Mouse (Mus musculus) T-helper 2 cell (primary cell): ENCODE measurements at regions not wholly inside any gene's neighbourhood (a gene's known extent, or its start where the extent isn't known, plus 50 kb on each side); places are given as distances from the start of the nearest gene placed in this dataset.
"Not testable (repeated sequence)": the region's sequence is repeated elsewhere in the genome, so short reads cannot be mapped to it uniquely, and the experiment has no call there.

Experiments
- in situ Hi-C: fragments of 300-600 bp; cut with MboI, MseI; formaldehyde crosslinking; loops from one replicate; pipeline ENCODE4 v1.15.1; 2025; ENCODE audit warnings: high pct_unique_total_duplicates

DNA sequence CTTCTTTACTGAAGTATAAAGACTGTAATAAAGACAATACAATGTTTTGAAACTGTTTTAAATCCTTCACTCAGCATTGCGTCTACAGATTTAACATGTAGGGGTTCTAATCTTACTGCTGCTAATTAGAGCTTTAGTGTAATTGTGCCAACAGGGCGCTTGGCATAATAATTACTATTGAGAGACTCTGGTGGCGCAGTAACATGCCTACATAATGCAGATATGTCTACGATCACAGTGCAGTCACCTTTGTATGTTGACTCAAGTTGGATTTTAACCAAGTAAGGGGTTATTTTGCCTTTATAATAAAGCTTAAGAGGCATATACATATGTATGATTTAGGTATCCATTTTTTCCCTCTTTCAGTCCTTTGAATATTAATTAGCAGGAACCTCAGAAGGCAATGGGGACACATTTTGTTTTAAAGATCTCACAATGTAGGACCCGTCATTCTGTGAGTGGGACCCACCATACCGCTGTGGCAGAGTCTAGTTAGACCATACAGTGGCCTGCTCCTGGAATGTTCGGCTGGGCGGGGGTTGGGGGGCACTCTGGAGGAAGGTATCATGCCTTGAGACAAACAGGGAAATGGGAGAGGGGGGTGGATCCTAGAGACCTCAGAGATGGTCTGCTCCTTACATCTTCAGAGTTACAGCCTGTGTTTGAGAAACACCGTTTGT is 521.3 kb upstream of the Sall1 start:
- in situ Hi-C loops: no loop called here

DNA sequence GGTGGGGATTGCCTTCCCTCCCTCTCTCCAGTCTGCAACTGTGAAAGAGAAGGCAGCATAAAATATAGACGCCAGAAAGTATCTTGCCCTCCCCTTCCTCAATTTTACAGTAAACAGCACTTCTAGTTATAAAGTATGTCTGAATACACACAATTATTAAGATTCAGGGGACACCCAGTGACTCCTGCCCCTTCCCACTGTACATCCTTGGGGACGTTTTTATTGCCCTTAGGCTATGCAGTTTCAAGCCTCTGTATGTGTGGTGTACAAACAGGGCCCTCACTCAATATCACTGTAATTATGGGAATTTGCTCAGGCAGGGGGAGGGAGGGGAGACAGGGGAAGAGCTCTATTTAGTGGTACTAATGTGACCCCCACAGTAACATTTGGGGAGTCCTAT is 519.6 kb upstream of the Sall1 start:
- in situ Hi-C loops: no loop called here

DNA sequence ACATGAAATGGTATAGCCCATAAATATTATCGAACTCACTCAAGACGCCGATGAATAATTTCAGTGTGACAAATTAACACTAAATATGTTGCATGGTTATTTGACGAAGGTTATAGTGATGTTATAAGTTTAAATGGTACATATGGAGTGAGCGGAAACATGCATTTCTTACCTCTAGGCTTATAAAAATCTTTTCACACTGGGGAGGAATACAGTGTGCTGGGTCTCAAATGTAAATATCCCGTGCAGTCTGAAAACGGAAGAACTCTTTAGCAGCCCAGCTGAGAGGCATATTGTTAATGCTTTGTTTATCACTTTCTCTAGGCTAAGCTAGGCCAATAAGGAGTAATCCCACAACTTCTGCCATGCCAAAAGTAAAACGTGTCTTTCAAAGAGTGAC is 518.6 kb upstream of the Sall1 start:
- in situ Hi-C loops: no loop called here

DNA sequence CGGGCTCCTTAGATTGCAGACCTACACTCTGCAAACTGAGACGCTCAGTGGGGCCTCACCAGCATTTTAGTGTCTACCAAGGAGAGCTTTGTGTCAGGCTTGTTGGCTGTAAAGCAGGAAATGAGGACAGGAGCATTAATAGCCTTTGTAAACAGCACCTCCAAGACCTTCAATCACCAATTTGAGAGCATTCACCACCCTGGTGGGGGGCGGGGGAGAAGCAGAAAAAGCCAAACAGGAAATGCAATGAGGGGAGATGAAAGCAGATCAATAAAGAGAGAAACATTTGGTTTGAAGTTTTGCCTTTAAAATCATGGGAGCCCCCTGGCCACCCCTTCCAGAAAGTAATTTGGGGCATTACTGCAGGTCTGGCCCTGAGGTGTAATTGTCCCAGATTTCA is 497.3 kb upstream of the Sall1 start:
- in situ Hi-C loops: no loop called here

DNA sequence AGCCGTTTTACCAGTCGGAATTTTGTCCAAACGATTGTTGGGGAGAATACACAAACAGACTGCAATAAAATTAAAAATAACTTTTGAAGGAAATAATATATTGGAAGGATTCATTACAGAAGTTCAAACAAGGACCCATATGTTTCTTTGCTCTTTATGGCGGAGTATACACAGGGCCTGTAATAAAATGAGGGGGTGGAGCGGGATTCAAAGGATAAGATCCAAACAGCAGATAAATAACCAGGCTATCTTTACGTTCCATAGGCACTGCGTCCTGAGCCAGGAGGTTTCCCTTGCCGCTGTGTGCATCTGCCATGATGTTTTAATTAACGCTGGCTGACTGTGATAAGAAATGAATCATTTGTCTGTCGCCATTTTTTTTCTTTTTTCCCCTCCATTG is 490.6 kb upstream of the Sall1 start:
- in situ Hi-C loops: no loop called here

DNA sequence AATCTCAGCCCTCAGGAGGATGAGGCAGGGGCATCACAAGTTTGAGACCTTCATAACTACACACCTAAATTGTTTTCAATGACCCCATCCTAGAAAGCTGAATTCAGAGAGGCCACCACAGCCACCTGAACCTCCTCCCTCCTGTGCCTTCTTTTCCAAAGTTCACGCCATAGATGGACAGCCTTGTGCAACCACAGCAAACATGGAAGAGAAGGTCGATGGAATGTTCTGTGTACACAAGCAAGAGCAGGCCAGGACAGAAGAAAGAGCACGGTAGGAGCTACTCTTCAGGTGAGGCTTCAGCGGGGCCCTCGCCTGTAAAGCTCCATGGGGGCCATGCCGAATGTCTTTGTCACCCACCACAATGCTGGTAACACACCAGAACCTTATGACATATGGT is 481.1 kb upstream of the Sall1 start:
- in situ Hi-C loops: no loop called here

DNA sequence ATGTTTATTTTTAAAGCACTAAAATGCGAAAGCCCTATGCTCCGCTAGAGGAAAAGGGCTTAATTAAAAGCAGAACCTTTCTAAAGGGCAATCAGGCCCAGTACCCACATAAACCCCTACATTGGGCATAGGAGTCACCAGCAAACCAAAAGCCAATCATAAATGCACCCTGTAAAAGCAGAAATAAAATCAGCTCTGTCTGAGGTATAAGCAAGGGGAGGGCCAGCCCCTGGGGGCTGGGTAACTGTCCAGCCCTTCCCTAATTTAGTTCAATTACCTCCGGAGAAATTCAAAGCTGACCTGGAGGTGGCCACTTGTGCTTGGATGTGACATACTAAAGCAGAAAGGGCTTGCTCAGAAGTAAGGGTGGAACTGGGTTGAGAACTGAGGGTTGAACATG is 479.4 kb upstream of the Sall1 start:
- in situ Hi-C loops: no loop called here

DNA sequence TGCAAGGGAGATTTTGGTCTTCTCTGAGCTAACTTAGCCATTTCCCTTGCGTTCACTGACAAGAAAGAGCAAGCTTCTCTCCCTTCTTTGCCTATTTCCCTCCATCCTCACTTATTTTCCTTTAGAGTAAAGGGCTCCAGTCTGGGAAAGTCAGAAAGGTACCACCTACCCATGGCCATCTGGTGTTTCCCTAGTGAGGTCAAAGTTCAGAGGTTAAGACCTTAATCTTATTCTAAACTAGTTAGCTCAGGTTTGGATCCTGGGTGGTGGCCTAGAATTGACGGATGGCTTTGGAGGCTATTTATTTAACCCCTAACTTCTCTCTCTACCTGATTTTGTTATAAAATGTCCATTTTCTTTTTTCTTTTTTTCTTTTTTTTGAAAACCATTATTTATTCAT is 472.6 kb upstream of the Sall1 start:
- in situ Hi-C loops: loop anchor here (10.0 kb wide), 1 partner anchor 532 kb away; no protein-coding TSS in a partner anchor

DNA sequence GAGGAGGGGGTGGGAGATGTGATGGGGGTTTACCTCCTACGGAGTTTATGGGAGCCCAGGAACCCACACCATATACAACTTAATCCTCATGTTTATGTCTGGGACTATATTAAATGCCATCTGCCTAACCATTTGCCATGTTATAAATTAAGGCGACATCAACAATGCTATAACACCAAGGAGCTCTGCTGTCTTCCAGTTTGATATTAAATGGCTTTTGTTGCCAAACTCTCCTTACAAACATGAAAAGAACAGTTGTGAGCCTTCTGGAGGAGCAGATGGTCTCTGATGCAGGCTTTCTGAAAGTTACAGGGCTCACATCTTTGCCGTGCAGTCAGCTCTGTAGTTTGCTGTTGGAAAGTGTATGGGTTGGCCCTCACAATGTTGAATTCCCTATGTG is 470.3 kb upstream of the Sall1 start:
- in situ Hi-C loops: loop anchor here (10.0 kb wide), 1 partner anchor 529 kb away; no protein-coding TSS in a partner anchor

DNA sequence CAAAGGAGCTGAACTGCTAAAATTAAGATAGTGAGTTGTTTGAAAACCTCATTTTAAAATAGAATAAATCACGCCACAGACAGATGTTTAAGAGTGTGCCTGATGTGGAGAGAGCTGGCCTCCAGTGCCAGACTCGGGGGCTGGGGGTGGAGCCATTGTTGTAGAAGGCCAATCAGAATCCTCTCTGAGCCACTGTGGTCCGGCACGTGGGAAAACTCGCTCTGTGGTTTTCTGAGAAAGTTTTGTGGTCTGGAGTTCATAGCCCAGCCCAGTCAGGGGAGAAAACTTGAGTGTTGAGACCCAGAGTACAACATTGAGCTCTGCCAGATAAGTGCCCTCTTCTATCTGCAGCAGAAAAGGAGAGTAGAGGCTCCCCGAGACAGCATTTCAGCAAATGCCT is 463.7 kb upstream of the Sall1 start:
- in situ Hi-C loops: no loop called here

DNA sequence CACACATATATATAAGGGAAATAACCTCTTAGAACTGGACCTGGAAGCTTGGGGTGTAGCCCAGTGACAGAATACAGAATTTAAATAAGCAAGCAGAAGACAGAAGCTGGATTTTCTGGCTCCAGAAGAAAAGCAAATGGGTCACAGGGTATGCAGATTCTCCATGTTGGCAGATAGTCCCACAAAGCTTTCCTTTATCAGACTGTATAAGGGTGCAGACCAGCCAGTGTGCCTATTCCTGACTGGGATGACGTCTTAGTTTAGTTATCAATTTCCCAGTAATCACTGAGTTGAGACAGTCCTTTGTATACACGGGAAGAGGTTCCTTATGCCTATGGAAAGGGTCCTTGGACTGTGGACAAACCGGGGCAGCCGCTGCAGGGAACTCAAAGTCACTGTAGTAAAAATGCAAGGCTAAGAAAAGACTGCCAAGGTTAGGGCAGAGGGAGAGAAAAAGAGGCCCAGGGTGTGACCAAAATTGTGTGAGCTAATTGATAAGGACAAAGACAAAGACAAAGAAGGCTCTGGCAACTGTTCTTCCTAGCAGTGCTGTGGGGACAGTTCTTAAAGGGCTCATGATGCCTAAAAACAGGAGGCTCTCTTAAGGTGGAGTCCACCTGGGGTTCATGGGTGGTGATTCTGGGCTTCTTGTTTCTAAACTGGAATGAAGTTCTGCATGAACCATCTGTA is 459.7 kb upstream of the Sall1 start:
- in situ Hi-C loops: no loop called here

DNA sequence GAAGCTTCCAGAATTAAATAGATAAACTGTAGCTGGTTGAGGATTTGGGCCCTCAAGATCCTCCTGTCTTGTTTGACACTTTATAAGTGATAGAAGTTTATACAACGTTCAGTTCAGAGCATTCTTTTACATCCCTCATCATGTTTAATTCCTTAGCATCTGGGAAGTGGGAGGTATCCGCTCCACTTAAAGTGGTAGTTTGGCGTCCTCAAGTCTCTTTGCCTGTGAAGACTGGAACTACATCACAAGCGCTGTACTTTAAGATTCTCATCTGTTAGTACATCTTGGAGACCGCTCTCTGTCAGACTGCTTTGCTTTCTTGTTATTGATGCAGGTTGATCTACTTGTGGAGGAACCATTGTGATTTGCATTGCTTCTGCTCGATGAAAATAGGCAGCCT is 459.1 kb upstream of the Sall1 start:
- in situ Hi-C loops: no loop called here

DNA sequence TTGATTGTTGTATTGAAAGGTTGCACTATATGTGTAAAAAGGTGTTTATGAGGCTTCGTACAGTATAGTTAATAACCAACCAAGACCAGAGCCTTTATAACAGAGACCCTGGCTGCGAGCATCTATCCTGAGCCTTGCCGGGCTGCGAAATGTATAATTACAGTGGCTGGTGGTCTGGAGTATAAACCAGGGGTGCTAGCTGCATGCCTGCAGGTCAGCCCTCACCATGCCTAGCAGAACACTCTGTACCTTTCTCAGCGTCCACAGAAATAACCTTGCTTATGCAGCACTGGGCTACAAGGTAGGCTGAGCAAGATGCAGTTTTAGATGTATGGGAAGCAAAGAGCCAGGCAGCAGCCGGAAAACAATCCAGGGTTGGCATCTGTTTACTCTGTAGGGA is 457.8 kb upstream of the Sall1 start:
- in situ Hi-C loops: no loop called here

DNA sequence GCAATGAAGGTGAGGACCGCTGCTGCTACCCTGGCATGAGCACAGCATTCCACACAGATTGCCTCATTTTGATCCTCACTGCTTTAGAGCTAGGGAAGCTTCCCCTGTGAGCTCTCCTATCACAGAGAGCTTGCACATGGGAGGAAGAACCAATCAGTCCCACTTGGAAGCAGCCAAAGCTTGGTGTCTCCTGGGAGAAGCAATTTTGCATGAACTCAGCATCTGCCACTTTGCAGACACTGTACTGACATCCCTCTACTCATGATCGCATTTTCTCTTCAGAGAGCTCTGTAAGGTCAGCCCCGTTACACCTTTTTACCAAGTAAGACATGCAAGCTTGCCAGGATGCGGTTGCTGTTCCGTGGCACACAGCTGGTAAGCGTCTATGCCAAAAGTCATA is 455.9 kb upstream of the Sall1 start:
- in situ Hi-C loops: no loop called here

DNA sequence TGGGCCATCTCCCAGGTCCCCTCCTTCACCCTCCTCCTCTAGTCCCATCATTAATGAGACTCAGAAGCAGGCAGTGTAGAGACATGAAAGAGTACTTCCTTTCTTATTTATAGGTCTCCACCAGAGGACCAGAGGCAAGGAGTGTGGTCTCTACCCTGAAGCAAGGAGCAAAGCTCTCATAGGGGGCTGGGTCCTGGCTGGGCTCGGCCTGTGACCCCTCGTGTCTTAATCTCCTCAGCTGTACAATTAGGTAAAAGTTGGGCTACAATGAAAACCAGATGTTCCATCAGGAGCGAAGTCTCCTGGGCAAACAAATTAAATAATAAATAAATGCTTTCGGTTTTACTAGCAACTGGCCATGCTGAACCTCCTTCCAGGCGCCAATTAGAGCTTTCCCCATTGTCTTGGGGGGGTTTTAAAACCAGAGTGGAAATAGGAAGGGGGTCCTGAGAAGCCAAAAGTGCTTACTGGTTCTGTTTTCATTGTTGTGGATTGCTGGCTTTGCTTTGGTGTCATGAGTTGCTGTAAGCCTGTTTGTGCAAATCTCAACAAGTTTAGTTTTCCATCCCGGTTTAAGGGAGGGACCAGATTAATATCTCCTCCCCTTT is 454.2 kb upstream of the Sall1 start:
- in situ Hi-C loops: no loop called here

DNA sequence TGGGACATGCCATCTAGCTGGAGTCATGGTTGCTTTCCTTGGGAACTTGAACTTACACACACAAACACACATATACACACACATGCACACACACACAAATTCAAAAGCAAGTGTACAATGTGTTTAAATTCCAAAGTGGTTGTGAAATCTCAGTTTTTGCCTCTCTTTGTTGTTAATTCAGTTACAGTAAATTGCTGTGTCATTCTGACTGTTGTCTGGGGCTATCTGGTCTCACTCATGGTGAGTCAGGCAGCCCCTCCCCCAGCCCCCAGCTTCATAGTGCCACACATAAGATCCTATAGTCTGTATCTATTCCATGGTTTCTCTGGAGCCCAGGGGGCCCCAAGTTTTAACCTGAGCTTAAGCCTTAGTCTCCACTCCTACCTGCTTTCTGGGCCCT is 448.4 kb upstream of the Sall1 start:
- in situ Hi-C loops: no loop called here

DNA sequence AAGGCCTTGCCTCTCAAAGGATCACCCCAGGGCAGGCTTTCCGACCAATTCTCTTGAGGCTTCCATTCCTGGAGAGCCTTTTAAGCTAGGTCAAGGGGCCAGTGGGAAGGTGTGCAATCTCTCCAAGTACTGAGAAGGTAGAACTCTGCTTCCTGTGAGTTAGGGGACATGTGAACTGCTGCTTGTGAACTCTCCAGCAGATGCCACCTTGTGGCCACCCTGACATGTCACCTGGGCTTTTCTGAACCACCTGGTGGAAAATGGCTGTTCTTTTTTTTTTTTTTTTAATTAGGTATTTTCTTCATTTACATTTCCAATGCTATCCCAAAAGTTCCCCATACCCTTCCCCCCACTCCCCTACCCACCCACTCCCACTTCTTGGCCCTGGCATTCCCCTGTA is 438.5 kb upstream of the Sall1 start:
- in situ Hi-C loops: not testable (repeated sequence)

DNA sequence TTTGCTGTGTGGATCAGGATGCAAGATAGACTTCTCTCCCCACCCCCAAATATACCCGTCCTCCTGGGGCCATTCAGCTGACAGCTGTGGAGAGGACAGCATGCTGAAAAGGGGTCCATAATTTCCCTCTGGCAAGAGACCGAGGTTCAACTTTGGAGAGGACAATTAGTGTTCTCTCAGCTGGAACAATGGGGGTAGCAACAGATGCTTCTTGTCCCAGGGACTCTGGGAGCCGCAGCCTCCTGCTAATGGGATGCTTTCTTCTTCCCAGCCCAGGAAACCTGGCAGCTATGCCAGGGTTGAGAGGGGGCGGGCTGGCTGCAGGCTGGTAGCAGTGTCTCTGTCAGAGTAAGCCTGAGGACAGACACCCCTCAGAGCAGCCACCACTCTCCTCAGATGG is 433.0 kb upstream of the Sall1 start:
- in situ Hi-C loops: no loop called here

DNA sequence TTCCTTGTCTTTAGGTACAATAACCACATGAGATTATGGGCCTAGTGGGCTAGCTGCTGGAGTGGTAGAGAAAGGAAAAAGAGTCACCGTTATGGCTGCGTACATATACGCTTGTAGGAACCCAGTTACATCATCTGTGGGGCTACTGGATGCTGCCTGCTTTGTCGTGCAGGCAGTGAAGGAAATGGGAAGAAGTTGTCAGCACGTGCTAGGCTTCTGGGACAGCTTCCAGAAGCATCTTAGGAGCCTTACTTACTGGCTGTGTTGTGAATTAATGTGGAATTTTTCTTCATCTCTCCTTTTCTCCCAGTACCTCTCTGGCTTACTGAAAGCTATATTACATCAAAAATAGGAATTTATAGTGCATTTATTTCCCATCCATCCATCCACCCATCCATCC is 427.2 kb upstream of the Sall1 start:
- in situ Hi-C loops: no loop called here

DNA sequence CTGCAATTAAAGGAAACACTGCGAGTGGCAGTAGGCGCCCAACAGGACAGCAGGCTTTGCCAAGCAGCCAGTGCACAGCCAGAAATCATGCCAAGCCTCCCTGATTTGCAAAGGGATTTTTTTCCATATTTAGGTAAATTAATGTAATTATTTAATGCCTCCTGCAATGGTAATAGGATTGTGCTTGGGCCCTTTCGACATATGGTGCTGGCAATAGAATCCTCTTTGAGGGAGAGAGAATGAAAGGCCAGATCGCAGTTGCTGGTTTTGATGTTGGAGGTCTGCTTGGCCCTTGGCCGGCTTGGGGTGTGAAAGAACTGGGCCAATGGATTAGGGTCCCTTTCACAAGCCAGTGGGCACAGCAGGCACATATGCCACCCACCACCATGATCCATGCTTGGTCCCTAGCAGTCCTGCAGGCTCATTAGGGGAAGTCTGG is 424.8 kb upstream of the Sall1 start:
- in situ Hi-C loops: no loop called here

DNA sequence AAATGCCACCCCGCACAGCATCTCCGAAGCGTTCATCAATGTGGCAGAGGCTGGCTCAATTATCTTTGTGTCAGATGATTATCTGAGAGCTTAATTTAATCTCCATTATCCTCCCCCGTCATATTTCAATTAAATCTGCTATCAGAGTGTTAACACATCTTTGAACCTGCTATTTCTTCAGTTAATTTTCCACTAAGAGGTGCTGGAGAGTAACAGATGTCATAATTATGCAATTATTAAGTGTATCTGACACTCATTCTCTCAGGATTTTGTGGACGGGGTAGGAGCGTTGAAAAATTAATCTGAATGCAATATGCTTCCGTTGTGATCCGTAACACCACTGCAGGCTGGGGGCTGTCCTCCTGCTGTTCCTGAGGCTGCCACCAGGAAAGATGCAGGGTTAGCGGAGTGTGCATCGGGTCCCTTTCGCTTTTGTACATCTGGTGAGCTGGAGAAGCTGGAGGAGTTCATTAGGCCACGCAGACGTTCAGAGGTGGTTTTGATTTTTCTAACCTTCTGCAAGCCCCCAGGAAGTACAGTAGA is 421.3 kb upstream of the Sall1 start:
- in situ Hi-C loops: no loop called here

DNA sequence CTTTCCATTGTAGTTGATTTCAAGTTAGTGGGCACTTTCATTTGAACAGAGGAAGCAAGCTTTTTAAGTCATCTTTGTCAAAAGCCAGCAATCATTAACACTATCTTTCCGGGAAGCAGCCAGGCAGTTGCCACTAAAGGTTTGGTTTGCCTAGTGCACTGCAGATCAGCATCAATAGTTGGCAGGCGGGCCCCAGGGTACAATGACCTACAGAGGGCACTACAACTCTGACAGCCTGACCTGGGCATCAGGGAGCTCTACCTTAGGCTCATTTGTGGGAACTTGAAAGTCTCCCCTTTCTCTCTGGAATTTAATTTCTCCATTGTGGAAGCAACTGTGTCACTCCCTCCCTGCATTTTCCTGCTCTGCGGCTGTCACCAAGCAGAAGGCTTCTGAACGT is 412.6 kb upstream of the Sall1 start:
- in situ Hi-C loops: no loop called here

DNA sequence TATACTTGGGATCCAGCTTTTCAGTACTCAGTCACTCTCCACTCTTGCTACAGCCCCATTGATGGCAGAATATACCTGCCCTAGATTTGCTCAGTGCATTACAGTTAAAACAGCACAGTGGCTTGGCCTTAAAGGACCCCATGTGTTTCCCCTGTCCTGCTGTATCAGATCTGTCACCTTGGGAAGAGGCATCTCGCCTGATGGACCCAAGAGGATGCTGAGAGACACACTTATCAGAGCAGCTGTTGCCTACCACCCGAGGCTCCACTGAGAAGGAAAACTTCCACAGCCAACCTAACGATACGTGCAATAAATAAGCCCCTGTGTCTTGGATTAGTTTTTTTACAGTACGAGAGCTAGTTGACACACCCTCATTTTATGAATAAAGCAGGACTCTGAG is 411.8 kb upstream of the Sall1 start:
- in situ Hi-C loops: no loop called here
